Mouse (Mus musculus): Measurements from ENCODE around the gene Ddn.

Gene Ddn

GRCm38 (mm10) chr15:98809390-98809789, at the start of gene Ddn:
TSS of gene Ddn (minus strand) at chr15:98809490.
- DNase-seq (ENCODE audit: low spot score in 2 of 2), result no peak

GRCm38 (mm10) chr15:98854214-98854613, 44.9 kb upstream of the Ddn start:
- no peak for DNase-seq (ENCODE audit: low spot score in 2 of 2)

GRCm38 (mm10) chr15:98853161-98853937, 44.1 kb upstream of the Ddn start:
- DNase-seq (ENCODE audit: low spot score in 2 of 2), result peak in 1 of 2 experiments; percentile 13

- peak in 1 of 2 experiments; percentile 13 for DNase-seq (ENCODE audit: low spot score in 2 of 2)
Observed at GRCm38 (mm10) chr15:98852733-98853132, 43.4 kb upstream of the Ddn start.

- no peak for DNase-seq (ENCODE audit: low spot score in 2 of 2)
Observed at GRCm38 (mm10) chr15:98852071-98852470, 42.8 kb upstream of the Ddn start.

GRCm38 (mm10) chr15:98851229-98851818, 42.0 kb upstream of the Ddn start:
- no peak for DNase-seq (ENCODE audit: low spot score in 2 of 2)

GRCm38 (mm10) chr15:98850668-98851067, 41.4 kb upstream of the Ddn start:
- no peak for DNase-seq (ENCODE audit: low spot score in 2 of 2)

- DNase-seq (ENCODE audit: low spot score in 2 of 2), result no peak
Observed at GRCm38 (mm10) chr15:98849956-98850600, 40.8 kb upstream of the Ddn start.

- no peak for DNase-seq (ENCODE audit: low spot score in 2 of 2)
Observed at GRCm38 (mm10) chr15:98849165-98849564, 39.9 kb upstream of the Ddn start.

- DNase-seq (ENCODE audit: low spot score in 2 of 2), result no peak
Observed at GRCm38 (mm10) chr15:98846140-98846539, 36.9 kb upstream of the Ddn start.

GRCm38 (mm10) chr15:98845149-98845548, 35.9 kb upstream of the Ddn start:
- no peak for DNase-seq (ENCODE audit: low spot score in 2 of 2)

- no peak for DNase-seq (ENCODE audit: low spot score in 2 of 2)
Observed at GRCm38 (mm10) chr15:98843595-98844223, 34.4 kb upstream of the Ddn start.

GRCm38 (mm10) chr15:98839671-98840585, 30.6 kb upstream of the Ddn start:
- DNase-seq (ENCODE audit: low spot score in 2 of 2), result no peak

GRCm38 (mm10) chr15:98839161-98839560, 29.9 kb upstream of the Ddn start:
- no peak for DNase-seq (ENCODE audit: low spot score in 2 of 2)

GRCm38 (mm10) chr15:98837743-98838103, 28.4 kb upstream of the Ddn start:
- no peak for DNase-seq (ENCODE audit: low spot score in 2 of 2)

- DNase-seq (ENCODE audit: low spot score in 2 of 2), result no peak
Observed at GRCm38 (mm10) chr15:98837006-98837742, 27.9 kb upstream of the Ddn start.

- no peak for DNase-seq (ENCODE audit: low spot score in 2 of 2)
Observed at GRCm38 (mm10) chr15:98835291-98835690, 26.0 kb upstream of the Ddn start.

GRCm38 (mm10) chr15:98834059-98834458, 24.8 kb upstream of the Ddn start:
- DNase-seq (ENCODE audit: low spot score in 2 of 2), result no peak

GRCm38 (mm10) chr15:98833281-98833680, 24.0 kb upstream of the Ddn start:
- DNase-seq (ENCODE audit: low spot score in 2 of 2), result no peak

GRCm38 (mm10) chr15:98832161-98833058, 23.1 kb upstream of the Ddn start:
- DNase-seq (ENCODE audit: low spot score in 2 of 2), result peak; percentile 47 to 76
